Mouse (Mus musculus) layer of hippocampus, adult 18-20 months (tissue): Measurements from ENCODE around the gene Map4k4. TPM values are rescaled to one million over a fixed set of nuclear protein-coding genes. Genes with fewer than 3 reads are reported as not detected.

Source experiments
- DNase-seq, 2 experiments: peaks; one replicate each; pipeline ENCODE4 v3.0.0; 2022; ENCODE audit warnings: low spot score in 2 of 2
- total RNA-seq, 2 experiments: library from RNA; stranded (reverse); gene quantifications; 2 replicates each; pipeline ENCODE4 v1.2.3; 2021

The Map4k4 gene
- total RNA-seq, 2 experiments from 2014 or later: 112 to 117 TPM

- DNase-seq: no peak
Observed at GRCm38 (mm10) chr1:39934954-39935353, 34.2 kb downstream of the Map4k4 start.

- no peak for DNase-seq
Observed at GRCm38 (mm10) chr1:39935616-39936015, 34.9 kb downstream of the Map4k4 start.

- peak; percentile 79 to 93 for DNase-seq
Observed at GRCm38 (mm10) chr1:39936332-39936802, 35.7 kb downstream of the Map4k4 start.

GRCm38 (mm10) chr1:39936934-39937333 lies 36.2 kb downstream of the Map4k4 start:
- no peak for DNase-seq

GRCm38 (mm10) chr1:39937609-39938008 lies 36.9 kb downstream of the Map4k4 start:
- no peak for DNase-seq

- no peak for DNase-seq
Observed at GRCm38 (mm10) chr1:39939401-39939800, 38.7 kb downstream of the Map4k4 start.

- no peak for DNase-seq
Observed at GRCm38 (mm10) chr1:39940342-39940741, 39.6 kb downstream of the Map4k4 start.

GRCm38 (mm10) chr1:39941237-39942179 lies 40.8 kb downstream of the Map4k4 start:
- no peak for DNase-seq

GRCm38 (mm10) chr1:39942935-39943334 lies 42.2 kb downstream of the Map4k4 start:
- peak; percentile 78 to 88 for DNase-seq

- no peak for DNase-seq
Observed at GRCm38 (mm10) chr1:39944306-39944971, 43.7 kb downstream of the Map4k4 start.

- DNase-seq: no peak
Observed at GRCm38 (mm10) chr1:39944972-39945323, 44.2 kb downstream of the Map4k4 start.

GRCm38 (mm10) chr1:39946391-39946790 lies 45.7 kb downstream of the Map4k4 start:
- DNase-seq: no peak

GRCm38 (mm10) chr1:39947179-39947578 lies 46.5 kb downstream of the Map4k4 start:
- DNase-seq: no peak

- peak in 1 of 2 experiments; percentile 65 for DNase-seq
Observed at GRCm38 (mm10) chr1:39947701-39948359, 47.1 kb downstream of the Map4k4 start.

- peak in 1 of 2 experiments; percentile 60 for DNase-seq
Observed at GRCm38 (mm10) chr1:39949205-39949604, 48.5 kb downstream of the Map4k4 start.

GRCm38 (mm10) chr1:39949790-39950462 lies 49.2 kb downstream of the Map4k4 start:
- DNase-seq: no peak

- DNase-seq: no peak
Observed at GRCm38 (mm10) chr1:39950590-39950989, 49.9 kb downstream of the Map4k4 start.

GRCm38 (mm10) chr1:39954652-39955051 lies 53.9 kb downstream of the Map4k4 start:
- DNase-seq: no peak

GRCm38 (mm10) chr1:39956712-39957111 lies 56.0 kb downstream of the Map4k4 start:
- DNase-seq: no peak

- no peak for DNase-seq
Observed at GRCm38 (mm10) chr1:39957981-39958380, 57.3 kb downstream of the Map4k4 start.

GRCm38 (mm10) chr1:39960623-39961022 lies 59.9 kb downstream of the Map4k4 start:
- DNase-seq: no peak
